Mouse (Mus musculus): ENCODE results near the gene Gm20388.

DNA sequence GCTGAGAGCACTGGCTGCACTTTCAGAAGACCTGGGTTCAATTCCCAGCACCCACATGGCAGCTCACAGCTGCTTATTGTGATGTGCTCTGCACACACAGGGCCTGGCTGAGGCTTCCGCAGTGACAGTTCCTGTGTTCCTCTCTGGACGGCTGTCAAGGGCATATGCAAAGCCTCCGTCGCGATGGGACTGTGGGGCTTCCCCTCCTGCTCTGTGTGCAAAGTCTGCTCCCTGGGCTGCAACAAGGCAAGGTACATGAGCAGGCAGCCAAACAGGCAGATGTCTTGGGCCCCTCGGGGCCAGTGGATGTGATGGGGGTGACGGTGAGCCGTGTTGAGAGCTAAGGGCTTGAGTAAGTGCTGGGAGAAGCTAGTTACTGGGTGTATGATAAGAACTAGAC, 1878.1 kb downstream of the Gm20388 start:
- TF ChIP-seq POLR2A (IDR thresholded peaks at IDR 0.05; ENCODE audit: borderline replicate concordance, extremely low read depth, insufficient read depth, insufficient read length, poor library complexity, severe bottlenecking) = no peak
- no peak for TF ChIP-seq CTCF (IDR thresholded peaks at IDR 0.05; ENCODE audit: borderline replicate concordance, extremely low read depth, insufficient read depth, insufficient read length)

Data from brain, embryonic 14.5 days (tissue).